Mouse (Mus musculus): ENCODE data around the gene Myh7b.

DNA sequence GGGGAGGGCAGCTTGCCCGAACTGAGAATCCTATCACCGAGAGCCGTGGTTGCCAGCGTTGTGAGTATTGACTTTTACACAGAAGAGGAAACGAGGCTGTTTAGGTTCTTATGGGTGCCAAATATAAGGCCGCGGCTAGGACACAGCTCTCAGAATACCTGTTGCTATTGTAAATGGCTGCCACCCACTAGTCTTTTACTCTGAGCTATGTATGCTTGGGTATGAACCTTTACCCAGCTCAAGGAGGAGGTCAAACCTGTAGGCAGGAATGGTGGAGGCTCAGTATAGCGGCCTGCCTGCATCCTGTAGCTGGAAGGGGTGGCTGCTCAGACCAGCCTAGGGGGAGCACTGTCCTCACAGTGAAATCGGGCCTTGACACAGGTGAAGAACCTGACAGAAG, 17.1 kb downstream of the Myh7b start:
- TF ChIP-seq CTCF (IDR thresholded peaks at IDR 0.05; ENCODE audit: insufficient read depth, low read depth, low read length) (no peak), POLR2A (IDR thresholded peaks at IDR 0.05; ENCODE audit: insufficient read depth, low read depth, low read length) (no peak)
